Mouse (Mus musculus) c-Kit-negative CD71-positive TER-119-positive erythroid progenitor cells, embryonic 14.5 days (primary cell): ENCODE measurements around the gene Sbf1.

Experiments
- DNase-seq: peaks from one replicate; pipeline ENCODE4 v3.0.0-alpha.2; 2013; ENCODE audit warnings: low read depth, low spot score

Gene Sbf1

GRCm38 (mm10) chr15:89285004-89285403 lies 30.1 kb downstream of the Sbf1 start:
- no peak for DNase-seq

DNA sequence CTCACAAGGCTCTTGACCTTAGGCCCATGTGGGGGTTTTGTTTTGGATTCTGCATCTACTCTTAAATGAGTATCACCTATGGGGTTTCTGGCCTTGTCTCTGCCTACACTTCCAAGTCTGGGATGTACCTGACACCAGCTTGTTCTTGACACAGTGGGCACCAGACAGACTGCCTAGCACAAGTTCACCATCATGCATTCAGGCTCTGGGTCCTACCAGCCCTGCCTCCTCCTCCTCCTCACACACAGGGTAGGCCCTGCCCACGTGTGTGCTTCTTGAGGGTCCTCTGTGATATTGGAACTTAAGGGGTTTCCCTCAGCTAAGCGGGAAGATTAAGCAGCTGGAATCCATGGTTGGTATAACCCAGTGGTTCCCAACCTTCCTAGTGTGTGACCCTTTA lies 31.0 kb downstream of the Sbf1 start:
- no peak for DNase-seq

DNA sequence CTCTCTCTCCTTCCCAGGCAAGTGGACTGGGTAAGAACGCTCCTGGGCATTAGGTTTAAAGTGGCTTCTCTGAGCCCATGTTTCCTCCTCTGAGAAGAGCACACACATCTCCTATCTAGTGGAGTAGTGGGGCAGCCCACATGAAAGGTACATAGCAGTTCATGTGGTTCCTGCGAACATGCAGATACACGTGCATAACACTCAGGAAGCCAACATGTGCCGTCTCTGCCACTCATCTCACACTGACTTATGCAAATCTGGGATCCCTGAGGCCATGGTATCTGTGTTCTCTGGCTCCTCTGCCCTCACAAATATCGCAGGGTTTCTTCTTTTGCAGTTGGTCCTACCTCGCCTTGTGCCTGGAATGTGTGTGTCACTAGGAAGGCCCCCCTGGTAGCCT lies 32.6 kb downstream of the Sbf1 start:
- no peak for DNase-seq

DNA sequence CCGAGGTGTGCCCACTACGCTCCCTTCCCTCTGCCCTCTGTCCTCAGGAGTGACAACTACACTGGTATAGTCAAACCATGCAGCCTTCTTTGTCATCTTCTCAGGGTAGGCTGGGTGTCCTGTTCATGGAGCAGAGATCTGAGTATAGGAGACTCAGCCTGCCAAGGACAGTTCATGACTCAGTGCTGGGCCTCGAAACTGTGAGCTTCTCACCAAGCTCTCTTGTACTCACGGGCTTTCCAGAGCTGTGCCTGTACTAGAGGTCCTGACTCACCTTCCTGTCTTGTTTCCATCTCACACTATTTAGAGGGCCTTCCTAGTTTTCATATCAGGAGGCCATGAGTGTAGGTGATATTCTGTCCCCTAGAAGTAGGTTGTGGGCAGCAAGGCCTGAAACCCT lies 37.7 kb downstream of the Sbf1 start:
- no peak for DNase-seq

DNA sequence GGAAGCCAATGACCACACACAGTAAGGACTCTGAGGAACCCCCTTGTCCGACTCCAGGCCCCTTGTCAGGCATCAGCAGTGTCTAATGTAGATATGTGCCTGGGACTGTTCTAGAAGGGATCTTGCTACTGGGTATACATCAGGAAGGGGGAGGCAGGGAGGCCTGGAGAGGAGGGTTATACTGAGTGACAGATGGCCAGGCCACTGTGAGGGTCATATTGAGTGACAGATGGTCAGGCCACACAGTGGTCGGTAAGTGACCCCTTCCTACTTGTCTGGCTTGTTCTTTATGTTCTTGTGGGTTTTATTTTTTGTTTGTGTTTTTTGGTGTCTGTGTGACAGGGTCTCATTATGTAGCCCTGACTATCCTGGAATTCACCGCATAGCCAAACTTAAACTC lies 39.6 kb downstream of the Sbf1 start:
- DNase-seq = no peak

GRCm38 (mm10) chr15:89264485-89264884 lies 50.6 kb downstream of the Sbf1 start:
- DNase-seq = no peak

DNA sequence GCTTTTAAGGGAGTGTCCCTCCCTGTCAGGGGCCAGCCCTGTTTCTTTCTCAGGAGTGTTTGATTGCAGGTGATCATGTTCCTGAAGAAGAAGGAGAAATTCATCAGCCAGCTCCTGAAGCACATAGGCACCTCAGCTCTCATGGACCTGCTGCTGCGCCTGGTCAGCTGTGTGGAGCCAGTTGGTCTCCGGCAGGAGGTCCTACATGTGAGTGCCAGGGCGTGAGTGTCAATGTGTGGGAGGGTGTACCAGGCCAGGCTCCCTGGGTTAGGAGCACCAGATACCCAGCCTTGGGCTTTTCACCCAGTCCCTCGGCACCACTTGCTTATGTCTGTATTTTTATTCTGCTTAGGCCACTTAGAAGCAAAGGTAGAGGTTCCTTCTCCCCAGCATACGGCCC lies 56.1 kb downstream of the Sbf1 start:
- no peak for DNase-seq

DNA sequence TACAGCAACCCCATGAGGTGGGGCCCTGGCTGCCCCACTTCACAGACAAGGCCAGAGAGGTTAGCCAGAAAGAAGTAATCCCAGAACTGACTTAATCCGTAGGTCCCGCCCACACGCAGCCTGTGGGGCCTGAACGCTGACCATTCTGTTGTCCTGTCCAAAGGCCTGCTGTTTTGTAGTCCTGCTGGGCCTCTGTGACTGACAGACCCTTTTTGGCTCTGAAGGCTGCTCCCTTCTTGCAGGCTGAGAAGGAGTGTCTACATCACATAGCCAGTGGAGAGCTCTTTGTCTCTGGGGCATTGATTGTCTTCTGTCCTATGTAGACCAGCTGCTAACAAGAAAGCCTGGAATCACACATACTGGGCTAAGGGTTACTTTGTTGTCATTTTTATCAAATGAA lies 59.8 kb downstream of the Sbf1 start:
- DNase-seq = no peak

DNA sequence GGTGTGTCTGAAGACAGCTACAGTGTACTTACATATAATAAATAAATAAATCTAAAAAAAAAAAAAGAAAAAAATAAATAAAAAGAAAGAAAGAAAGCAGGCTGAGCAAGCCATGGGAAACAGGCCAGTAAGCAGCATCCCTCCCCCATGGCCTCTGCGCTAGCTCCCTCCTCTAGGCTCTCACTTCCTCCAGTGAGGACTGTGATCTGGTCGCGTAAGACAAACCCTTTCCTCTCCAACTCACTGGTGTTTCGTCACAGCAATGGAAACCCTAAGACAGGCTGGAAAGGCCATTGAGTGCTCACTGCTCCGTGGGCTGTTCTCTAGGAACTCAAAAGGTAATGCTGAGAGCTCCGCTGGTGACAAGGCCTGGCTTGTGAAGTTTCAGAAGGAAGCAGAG lies 66.0 kb downstream of the Sbf1 start:
- no peak for DNase-seq

GRCm38 (mm10) chr15:89241025-89241424 lies 74.1 kb downstream of the Sbf1 start:
- no peak for DNase-seq

DNA sequence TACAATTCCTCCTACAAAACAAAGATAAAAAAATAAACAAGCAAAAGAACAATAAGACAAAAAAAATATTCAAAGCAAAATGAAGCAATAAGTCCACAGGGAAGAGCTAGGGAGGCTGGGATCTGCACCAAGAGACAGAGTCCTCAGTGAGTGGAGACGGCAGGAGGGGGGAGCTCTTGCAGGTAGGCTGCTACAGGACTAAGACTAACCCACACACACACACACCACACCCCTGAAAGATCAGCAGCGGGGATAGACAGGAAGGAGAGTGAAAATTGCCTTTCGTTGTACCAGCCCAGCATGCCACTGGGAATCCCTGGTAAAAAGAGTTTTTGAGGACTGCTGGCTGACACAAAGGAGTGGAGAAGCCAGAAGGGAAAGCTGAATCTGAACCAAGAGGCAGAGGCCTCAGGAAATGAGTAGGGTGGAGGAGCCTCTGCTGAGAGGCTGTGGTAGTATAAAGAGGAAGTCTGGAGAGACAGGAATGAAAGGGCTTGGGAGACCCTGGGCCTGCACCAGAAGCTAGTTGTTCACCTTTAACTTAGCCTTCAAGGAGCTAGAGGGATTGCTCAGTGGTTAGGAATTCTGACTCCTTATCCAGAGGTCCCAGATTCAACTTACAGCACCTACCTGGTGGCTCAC lies 75.2 kb downstream of the Sbf1 start:
- DNase-seq = no peak
